Mouse (Mus musculus) kidney, postnatal 14 days (tissue): ENCODE results near the gene Gm12394.
"Not testable (repeated sequence)": the region's sequence is repeated elsewhere in the genome, so short reads cannot be mapped to it uniquely, and the experiment has no call there.

Source experiments
- DNase-seq: peaks from one replicate; pipeline ENCODE4 v3.0.0; 2022; ENCODE audit warnings: mixed read lengths

The Gm12394 gene

GRCm38 (mm10) chr4:42853788-42854187, 2.8 kb downstream of the Gm12394 start, which contains the start of gene Fam205a1:
TSS of gene Fam205a1 (minus strand) at chr4:42853888.
- DNase-seq = not testable (repeated sequence)

GRCm38 (mm10) chr4:42773893-42774292, 82.7 kb downstream of the Gm12394 start, which contains the start of gene Ccl21a:
TSS of gene Ccl21a (minus strand) at chr4:42773993.
- DNase-seq = not testable (repeated sequence)

GRCm38 (mm10) chr4:42756477-42756876, 100.1 kb downstream of the Gm12394 start, which contains the start of gene Ccl19:
TSS of gene Ccl19 (minus strand) at chr4:42756577.
- DNase-seq = not testable (repeated sequence)

- not testable (repeated sequence) for DNase-seq
These were observed 121.3 kb downstream of the Gm12394 start, which contains the start of gene 4930578G10Rik for GRCm38 (mm10) chr4:42735245-42735644. TSS of gene 4930578G10Rik (plus strand) at chr4:42735545.
